Mouse (Mus musculus): ENCODE results near the gene Tox3. TPM values are rescaled to one million over a fixed set of nuclear protein-coding genes. Genes with fewer than 3 reads are reported as not detected.

Gene Tox3
- polyA plus RNA-seq, 1 experiment = not detected

DNA sequence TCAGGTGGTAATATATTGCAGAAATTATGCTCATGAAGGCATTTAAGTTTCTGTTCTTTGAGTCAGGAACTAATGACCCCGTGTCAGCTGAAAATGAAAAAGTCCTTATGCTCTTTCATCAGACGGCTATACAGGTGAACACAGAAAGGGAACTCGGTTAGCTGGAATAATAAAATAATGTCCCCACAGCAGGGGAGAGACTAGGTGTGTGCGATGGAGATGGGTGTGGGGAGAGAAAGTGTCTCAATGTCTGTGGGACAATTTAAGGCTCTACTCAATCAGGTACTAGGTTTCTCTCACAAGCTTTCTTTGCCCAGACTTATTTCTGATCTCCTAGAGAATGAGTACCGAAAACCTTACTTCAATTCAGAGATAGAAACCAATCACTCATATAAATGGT lies 103.0 kb downstream of the Tox3 start:
- Histone ChIP-seq H3K4me1 (ENCODE audit: control insufficient read depth, insufficient read depth, low read length) (no peaks in the 10 kb centered on the region), H3K27ac (ENCODE audit: insufficient read depth, low read depth, low read length) (no peak overlapping the region), H3K4me3 (ENCODE audit: insufficient read depth, low read length) (no peak overlapping the region)
- no peak for TF ChIP-seq POLR2A (IDR thresholded peaks at IDR 0.05; ENCODE audit: borderline replicate concordance, low read depth, low read length)
- TF ChIP-seq CTCF (IDR thresholded peaks at IDR 0.05; ENCODE audit: low read depth, low read length) = no peak

DNA sequence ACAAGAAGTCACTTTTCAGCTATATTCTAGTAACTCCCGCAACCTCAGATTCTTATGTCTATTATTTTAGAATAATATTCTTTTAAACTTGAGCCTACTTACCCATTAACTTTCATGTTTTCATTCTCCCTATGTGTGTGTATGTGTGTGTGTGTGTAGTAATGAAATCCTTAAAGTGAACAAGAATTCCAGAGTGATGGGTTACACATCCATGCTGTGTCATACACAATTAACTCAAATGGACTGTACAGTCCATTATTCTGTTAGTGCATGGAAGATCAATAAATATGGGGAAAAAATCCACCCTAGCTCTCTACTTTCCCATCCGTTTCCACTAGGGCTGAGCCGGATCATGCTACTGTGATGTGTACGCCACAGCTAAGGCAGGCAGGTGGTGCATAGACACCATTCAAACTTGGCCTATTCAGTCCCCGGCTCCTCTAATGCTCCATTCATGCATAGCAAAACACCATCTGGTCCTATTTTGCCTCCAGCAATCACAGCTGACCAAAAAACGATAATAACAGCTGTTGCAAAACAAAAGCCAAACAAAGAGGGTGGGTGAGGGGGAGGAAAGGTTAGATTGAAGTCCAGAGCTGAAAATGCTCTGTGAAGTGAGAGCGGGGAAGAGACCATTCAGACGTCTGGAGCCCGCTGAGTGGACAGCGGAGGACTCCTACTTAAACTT lies 103.5 kb downstream of the Tox3 start:
- no peaks in the 10 kb centered on the region for H3K4me1 ChIP-seq (ENCODE audit: control insufficient read depth, insufficient read depth, low read length)
- no peak overlapping the region for H3K27ac ChIP-seq (ENCODE audit: insufficient read depth, low read depth, low read length)
- no peak overlapping the region for H3K4me3 ChIP-seq (ENCODE audit: insufficient read depth, low read length)
- no peak for TF ChIP-seq POLR2A (IDR thresholded peaks at IDR 0.05; ENCODE audit: borderline replicate concordance, low read depth, low read length)
- no peak for TF ChIP-seq CTCF (IDR thresholded peaks at IDR 0.05; ENCODE audit: low read depth, low read length)

DNA sequence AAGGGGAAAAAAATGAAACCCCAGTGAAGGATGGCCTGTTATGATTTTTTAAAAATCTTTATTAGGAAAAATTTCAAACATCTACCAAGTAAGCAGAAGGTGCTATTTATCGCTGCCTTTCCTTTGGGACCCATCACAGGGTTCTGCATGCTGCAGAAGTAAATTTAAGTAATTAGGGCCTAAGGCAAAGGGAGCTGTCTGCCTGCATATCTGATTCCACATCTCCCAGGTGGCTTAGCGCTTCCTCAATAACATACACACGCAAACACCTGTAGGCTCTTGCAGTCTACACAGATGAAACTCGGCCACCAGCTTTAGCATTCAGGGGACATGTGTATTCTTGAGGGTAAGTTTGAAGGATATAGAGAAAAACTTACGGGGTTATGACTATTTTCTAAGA lies 104.2 kb downstream of the Tox3 start:
- TF ChIP-seq POLR2A (IDR thresholded peaks at IDR 0.05; ENCODE audit: borderline replicate concordance, low read depth, low read length) (no peak), CTCF (IDR thresholded peaks at IDR 0.05; ENCODE audit: low read depth, low read length) (no peak)
- Histone ChIP-seq H3K27ac (ENCODE audit: insufficient read depth, low read depth, low read length) (no peak overlapping the region), H3K4me3 (ENCODE audit: insufficient read depth, low read length) (no peak overlapping the region), H3K4me1 (ENCODE audit: control insufficient read depth, insufficient read depth, low read length) (no peaks in the 10 kb centered on the region)

DNA sequence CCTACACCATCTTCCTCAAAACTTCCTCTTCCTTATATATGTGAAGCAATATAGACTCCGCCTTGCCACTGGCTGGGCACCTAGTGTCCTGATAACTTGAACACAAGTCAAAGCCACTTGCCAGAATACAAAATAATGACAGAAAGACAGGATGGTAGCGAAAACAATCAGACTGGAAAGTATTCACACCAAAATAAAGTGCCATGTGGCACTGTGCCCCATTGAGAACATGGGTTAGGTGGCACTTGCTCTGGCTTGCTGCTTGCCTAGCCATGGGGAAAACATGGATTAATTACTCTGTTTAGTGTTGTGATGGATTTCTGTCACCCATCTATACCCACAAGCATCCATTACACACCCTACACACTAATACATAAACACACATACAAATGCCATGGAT lies 105.8 kb downstream of the Tox3 start:
- Histone ChIP-seq H3K4me3 (ENCODE audit: insufficient read depth, low read length) (no peak overlapping the region), H3K27ac (ENCODE audit: insufficient read depth, low read depth, low read length) (no peak overlapping the region), H3K4me1 (ENCODE audit: control insufficient read depth, insufficient read depth, low read length) (no peaks in the 10 kb centered on the region)
- TF ChIP-seq CTCF (IDR thresholded peaks at IDR 0.05; ENCODE audit: low read depth, low read length) = no peak
- TF ChIP-seq POLR2A (IDR thresholded peaks at IDR 0.05; ENCODE audit: borderline replicate concordance, low read depth, low read length) = no peak

DNA sequence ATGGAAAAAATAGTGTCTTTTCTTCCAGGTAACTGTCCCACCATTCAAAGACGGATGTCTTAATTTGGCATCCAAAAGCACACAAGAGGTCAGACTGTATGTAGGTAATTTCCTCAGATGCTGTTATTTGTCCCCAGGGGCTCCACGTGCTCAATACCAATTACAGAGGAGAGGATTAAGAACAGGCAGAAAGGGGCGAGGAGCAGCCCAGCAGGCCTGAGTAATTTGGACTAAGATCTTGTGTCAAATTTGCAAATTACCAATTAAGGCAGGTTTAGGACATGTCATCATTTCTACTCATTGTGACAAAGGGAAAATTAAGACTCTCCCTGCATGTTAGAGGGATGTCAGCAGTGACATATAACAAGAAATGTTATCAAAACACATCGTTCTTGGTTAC lies 106.7 kb downstream of the Tox3 start:
- Histone ChIP-seq H3K4me3 (ENCODE audit: insufficient read depth, low read length) (no peak overlapping the region), H3K27ac (ENCODE audit: insufficient read depth, low read depth, low read length) (no peak overlapping the region), H3K4me1 (ENCODE audit: control insufficient read depth, insufficient read depth, low read length) (no peaks in the 10 kb centered on the region)
- no peak for TF ChIP-seq POLR2A (IDR thresholded peaks at IDR 0.05; ENCODE audit: borderline replicate concordance, low read depth, low read length)

DNA sequence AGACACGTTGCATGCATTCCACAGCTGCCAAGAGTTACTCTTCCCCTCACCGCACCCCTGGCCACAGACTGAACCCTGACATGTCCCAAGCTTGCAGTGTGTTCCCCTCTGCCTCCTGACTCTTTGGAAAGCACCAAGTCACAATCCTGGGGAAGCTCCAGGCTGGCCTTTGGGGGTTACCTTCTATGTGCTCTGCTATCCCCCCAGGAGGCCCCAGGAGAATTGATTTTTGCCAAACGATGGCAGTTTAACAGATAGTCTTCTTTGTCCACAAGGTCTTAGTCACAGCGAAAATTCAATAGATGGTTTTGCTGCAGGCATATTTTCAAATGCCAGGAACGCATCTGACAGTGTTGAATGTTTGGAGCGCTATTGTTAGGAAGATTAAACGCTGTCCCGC lies 115.6 kb downstream of the Tox3 start:
- TF ChIP-seq CTCF (IDR thresholded peaks at IDR 0.05; ENCODE audit: low read depth, low read length) (no peak), POLR2A (IDR thresholded peaks at IDR 0.05; ENCODE audit: borderline replicate concordance, low read depth, low read length) (no peak)
- Histone ChIP-seq H3K4me1 (ENCODE audit: control insufficient read depth, insufficient read depth, low read length) (no peaks in the 10 kb centered on the region), H3K4me3 (ENCODE audit: insufficient read depth, low read length) (no peak overlapping the region), H3K27ac (ENCODE audit: insufficient read depth, low read depth, low read length) (no peak overlapping the region)

DNA sequence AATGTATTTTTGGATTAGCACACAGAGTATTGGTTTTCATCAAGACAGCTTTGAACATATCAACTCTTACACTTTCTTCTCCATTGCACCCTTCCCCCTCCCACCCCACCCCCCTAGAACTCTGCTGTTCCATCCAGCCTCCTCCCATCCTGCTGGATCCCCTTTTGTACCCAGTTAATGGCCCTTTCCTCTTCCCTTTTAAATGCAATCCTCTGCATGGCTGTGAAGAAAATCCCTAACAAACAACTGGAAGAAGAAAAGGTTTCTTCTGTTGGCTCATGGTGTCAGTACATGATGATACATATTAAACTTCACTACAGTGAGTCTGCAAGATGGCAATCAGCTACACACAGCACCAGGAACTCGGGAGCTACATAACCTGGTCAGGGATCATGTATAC lies 124.0 kb downstream of the Tox3 start:
- Histone ChIP-seq H3K27ac (ENCODE audit: insufficient read depth, low read depth, low read length) (no peak overlapping the region), H3K4me3 (ENCODE audit: insufficient read depth, low read length) (no peak overlapping the region), H3K4me1 (ENCODE audit: control insufficient read depth, insufficient read depth, low read length) (no peaks in the 10 kb centered on the region)
- TF ChIP-seq POLR2A (IDR thresholded peaks at IDR 0.05; ENCODE audit: borderline replicate concordance, low read depth, low read length) = no peak
- no peak for TF ChIP-seq CTCF (IDR thresholded peaks at IDR 0.05; ENCODE audit: low read depth, low read length)

DNA sequence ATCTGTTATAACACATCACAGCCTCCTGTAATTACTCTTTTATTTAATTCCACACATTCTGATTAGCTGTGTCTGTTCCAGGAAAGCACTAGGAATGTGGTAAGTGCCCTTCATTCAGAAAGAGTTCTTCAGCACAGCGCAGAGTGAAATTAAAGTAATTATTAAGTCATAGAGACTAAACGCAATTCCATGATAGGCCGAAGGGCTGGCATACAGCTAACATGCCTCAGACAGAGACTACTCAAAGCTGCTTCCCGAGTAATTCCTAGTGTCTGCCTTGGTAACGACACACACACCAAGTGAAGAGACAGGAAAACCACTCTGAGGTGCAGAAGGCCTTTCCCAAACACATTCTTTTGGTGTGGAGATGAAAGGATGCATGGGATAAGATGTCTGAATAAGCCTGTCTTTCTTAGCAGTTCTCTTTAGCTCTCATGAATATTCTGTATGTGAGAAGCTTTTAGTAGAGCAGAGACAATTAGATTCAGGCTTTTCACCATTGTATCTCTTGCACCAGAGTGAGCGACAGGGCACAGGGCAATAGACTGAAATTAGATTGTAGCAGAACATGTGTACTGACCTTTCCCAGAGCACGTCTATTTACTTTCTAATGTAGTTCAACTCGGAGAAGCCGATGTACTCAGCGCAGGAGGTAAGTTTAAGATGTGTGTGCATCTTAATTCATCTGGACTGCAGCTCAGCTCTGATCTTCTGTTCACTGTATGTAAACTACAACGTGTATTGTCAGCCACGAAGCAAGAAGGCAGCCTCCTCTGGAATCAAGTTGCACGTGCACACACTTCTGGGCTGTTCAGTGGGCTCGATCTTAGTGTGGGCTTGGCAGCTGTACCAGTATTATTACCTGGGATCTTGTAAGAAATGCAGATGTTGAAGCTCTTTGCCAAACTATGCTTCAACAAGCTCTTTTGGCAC lies 138.8 kb downstream of the Tox3 start:
- no peak for TF ChIP-seq CTCF (IDR thresholded peaks at IDR 0.05; ENCODE audit: low read depth, low read length)
- TF ChIP-seq POLR2A (IDR thresholded peaks at IDR 0.05; ENCODE audit: borderline replicate concordance, low read depth, low read length) = no peak
- H3K27ac ChIP-seq (ENCODE audit: insufficient read depth, low read depth, low read length) = no peak overlapping the region
- H3K4me1 ChIP-seq (ENCODE audit: control insufficient read depth, insufficient read depth, low read length) = no peaks in the 10 kb centered on the region
- H3K4me3 ChIP-seq (ENCODE audit: insufficient read depth, low read length) = no peak overlapping the region
